Mouse (Mus musculus) hindbrain, embryonic 15.5 days (tissue): ENCODE results near the gene Sv2c. TPM values are rescaled to one million over a fixed set of nuclear protein-coding genes. Genes with fewer than 3 reads are reported as not detected.
A peak's percentile ranks its signal among the peaks of the same experiment; 100 is the strongest.

Experiments
- ATAC-seq: fragments of 200-750 bp; cut with Nextera tagmentation; 2 replicates; pipeline ENCODE4 v1.8.0; 2017; ENCODE audit warnings: low read depth, moderate number of reproducible peaks, moderate TSS enrichment; ENCODE audit not compliant: low FRiP score
- H3K27ac ChIP-seq: fragments of 300-500 bp; sonication (generic); replicated peaks from 2 replicates; pipeline ENCODE4 v1.5.1; 2015; ENCODE audit warnings: mild to moderate bottlenecking, inconsistent platforms
- H3K27me3 ChIP-seq: fragments of 300-500 bp; sonication (generic); 2 replicates; pipeline ENCODE4 v1.6.1; 2015; ENCODE audit warnings: control low read depth, inconsistent platforms
- H3K36me3 ChIP-seq: fragments of 300-500 bp; sonication (generic); 2 replicates; pipeline ENCODE4 v1.6.1; 2015; ENCODE audit warnings: control low read depth, inconsistent platforms
- H3K4me1 ChIP-seq: fragments of 300-500 bp; sonication (generic); replicated peaks from 2 replicates; pipeline ENCODE4 v1.6.1; 2015; ENCODE audit warnings: control low read depth, inconsistent platforms
- H3K4me2 ChIP-seq: fragments of 300-500 bp; sonication (generic); 2 replicates; pipeline ENCODE4 v1.6.1; 2015; ENCODE audit warnings: moderate library complexity, mild to moderate bottlenecking, inconsistent platforms
- H3K4me3 ChIP-seq: fragments of 300-500 bp; sonication (generic); 2 replicates; pipeline ENCODE4 v1.5.1; 2015; ENCODE audit warnings: mild to moderate bottlenecking, inconsistent platforms
- H3K9ac ChIP-seq: fragments of 300-500 bp; sonication (generic); 2 replicates; pipeline ENCODE4 v1.6.1; 2015; ENCODE audit warnings: inconsistent platforms
- H3K9me3 ChIP-seq: fragments of 300-500 bp; sonication (generic); 2 replicates; pipeline ENCODE4 v1.6.1; 2016; ENCODE audit warnings: control low read depth, inconsistent platforms
- WGBS: fragments of 180-500 bp; shearing (Covaris S2); methylation state at CpG from one replicate; pipeline ENCODE4 v1.1.7; 2015; 5-methylcytosine and 5-hydroxymethylcytosine counted together
- polyA plus RNA-seq: library from polyadenylated mRNA; unstranded; fragments of >200 nt; fragmentation: Nextera tagmentation; extraction: Ambion mirVana; gene quantifications from 2 replicates; pipeline ENCODE4 v1.2.1, GENCODE M21; 2015

The Sv2c gene
- 30.2 and 31.6 TPM in 2 replicates for polyA plus RNA-seq

DNA sequence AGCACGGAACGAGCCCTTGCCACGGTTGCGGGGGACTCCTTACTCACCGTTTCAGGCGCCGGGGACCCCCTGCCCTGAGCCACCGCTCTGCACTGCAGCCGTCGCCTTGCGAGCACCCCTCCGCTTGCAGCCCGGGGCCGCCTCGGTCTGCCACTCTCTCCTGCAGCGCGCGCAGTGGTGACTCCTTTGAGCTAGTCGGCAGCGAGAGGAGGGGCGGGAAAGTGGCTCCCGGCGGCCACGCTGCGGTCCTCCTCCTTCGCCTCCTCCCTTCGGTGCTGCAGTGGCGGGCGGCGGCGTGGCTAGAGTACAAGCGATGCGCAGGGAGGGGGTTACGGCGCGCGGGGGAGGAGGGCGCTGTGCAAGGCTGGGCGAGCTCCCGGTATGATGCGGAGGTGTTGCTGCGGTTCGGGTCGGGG, at the start of gene Sv2c:
Sv2c (minus strand) TSS at position 177 of the 416 bp plus-strand sequence.
- Histone ChIP-seq H3K9ac (peak within 1 kb of the TSS; percentile 59), H3K9me3 (no peaks in the 10 kb centered on the region), H3K27me3 (no peaks in the 10 kb centered on the region)

DNA sequence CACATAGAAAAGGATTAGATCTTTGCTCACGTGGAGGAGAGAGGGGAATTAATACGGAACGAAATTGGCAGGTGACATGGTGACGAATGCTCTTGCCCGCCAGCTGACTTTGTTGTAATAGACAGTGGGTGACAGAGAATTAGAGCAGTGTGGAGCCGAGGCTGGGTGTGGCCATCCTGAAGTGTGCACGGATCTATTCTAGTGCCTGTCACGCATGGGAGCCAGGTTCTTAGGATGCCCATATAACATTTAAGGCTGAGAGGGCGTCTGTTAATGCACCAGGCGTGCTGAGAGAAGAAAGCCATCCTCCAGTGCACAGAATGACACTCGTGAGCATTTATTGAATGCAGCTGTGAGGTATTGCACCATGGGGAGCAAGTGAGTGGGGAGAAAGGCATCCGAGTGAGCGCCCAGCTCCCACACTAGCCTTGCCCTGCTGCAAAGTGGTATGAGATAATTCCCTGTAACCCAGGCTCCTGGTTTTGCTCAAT, 48.3 kb upstream of the Sv2c start:
- Histone ChIP-seq H3K27ac (peak overlapping the region; percentile 45), H3K27me3 (no peaks in the 10 kb centered on the region), H3K36me3 (no peaks in the 10 kb centered on the region), H3K4me2 (peak overlapping the region; percentile 40), H3K4me3 (no peak overlapping the region), H3K9ac (no peak overlapping the region), H3K9me3 (no peaks in the 10 kb centered on the region), H3K4me1 (peaks cover 8% of the 10 kb centered on the region)
- ATAC-seq, result peak; percentile 58; the same call in 1 of the 2 replicates
- 52% methylated on average over 13 of the region's 13 CpGs for WGBS

More for the DNA sequence above, at the start of gene Sv2c:
- Histone ChIP-seq H3K4me3 (peak within 1 kb of the TSS; percentile 63), H3K4me1 (peaks cover 21% of the 10 kb centered on the region), H3K4me2 (peak within 1 kb of the TSS; percentile 75), H3K36me3 (no peaks in the 10 kb centered on the region), H3K27ac (peak within 1 kb of the TSS; percentile 89)
- WGBS, result 1% methylated on average over 37 of the region's 44 CpGs
- ATAC-seq, result peak; percentile 77

DNA sequence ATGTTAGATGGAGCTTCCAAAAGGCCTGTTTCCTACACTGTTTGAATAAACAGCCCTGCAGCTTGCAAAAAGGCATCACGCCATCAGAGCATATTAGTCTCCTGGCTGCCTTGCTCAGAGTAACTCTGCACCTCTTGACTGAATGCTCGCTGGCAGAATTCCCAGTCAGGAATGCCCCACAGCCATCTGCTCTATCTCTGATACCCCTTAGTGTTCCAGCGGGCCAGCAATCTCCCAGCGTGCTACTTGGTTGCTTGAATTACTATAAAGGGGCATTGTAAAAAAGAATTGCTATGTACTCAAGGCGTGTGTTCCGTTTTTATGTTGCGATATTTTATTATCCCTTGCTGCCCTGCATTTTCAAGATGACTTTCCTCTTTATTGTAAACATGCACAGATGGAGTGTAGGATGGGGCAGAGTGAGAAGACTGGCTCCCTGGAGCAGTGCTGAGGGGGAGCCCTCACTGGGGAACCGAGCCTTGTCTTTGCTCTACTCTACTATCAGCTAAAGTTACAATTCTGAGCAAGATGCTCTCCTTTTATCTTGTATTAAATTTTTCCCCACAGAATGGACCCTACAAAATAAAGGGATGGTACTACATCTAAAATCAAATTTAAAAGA, 43.3 kb upstream of the Sv2c start:
- Histone ChIP-seq H3K9ac (no peak overlapping the region), H3K36me3 (no peaks in the 10 kb centered on the region), H3K27ac (peak overlapping the region; percentile 73), H3K9me3 (no peaks in the 10 kb centered on the region), H3K27me3 (no peaks in the 10 kb centered on the region), H3K4me3 (no peak overlapping the region), H3K4me1 (peaks cover 12% of the 10 kb centered on the region), H3K4me2 (peak overlapping the region; percentile 29)
- peak; percentile 90 for ATAC-seq
- WGBS, result 42% methylated on average over 8 of the region's 8 CpGs

DNA sequence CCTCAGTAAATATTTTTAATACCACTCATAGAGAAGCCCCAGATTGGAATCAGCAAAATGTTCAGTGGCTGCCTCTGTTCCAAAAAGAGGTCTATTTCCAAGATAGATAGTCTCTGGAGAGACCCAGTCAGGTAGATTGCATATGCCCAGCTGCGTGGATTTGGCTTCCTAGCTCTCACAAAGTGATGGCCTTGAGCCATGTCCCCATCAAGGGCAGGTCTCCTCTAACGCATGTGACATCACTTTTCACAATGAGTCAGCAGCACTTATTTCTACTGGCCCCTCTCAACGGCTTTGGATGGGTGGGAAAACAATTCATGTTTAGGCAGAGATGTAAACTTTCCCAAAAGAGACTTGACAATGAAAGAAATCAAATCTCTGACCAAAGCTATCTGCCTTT, 41.3 kb upstream of the Sv2c start:
- Histone ChIP-seq H3K27ac (no peak overlapping the region), H3K4me2 (no peak overlapping the region), H3K9me3 (no peaks in the 10 kb centered on the region), H3K4me3 (no peak overlapping the region), H3K27me3 (no peaks in the 10 kb centered on the region), H3K4me1 (peaks cover 20% of the 10 kb centered on the region), H3K9ac (no peak overlapping the region), H3K36me3 (no peaks in the 10 kb centered on the region)
- ATAC-seq, result no peak
- 69% methylated on average over 3 of the region's 3 CpGs for WGBS

DNA sequence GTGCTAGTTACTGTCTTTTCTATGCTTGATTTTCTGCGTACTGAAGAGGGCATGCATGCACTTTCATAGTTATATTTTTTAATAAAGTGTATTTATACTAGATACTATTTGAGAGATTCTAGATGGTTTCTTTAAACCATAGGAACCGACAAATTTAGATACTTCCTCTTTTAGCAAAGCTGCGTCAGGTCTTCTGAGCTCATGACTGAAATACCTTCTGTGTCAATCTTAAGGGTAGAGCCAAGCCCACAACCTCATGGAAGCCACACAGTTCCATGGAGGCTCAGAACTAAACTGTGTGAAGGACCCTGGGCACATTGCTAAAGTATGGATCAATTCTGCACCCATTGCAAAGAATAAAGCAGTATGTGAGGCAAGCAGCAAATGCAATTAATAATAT, 39.9 kb upstream of the Sv2c start:
- H3K4me1 ChIP-seq, result peaks cover 23% of the 10 kb centered on the region
- no peaks in the 10 kb centered on the region for H3K9me3 ChIP-seq
- no peak overlapping the region for H3K4me2 ChIP-seq
- WGBS, result 92% methylated on average over 3 of the region's 3 CpGs
- no peak for ATAC-seq
- H3K36me3 ChIP-seq, result no peaks in the 10 kb centered on the region
- H3K27me3 ChIP-seq, result no peaks in the 10 kb centered on the region
- H3K4me3 ChIP-seq, result no peak overlapping the region
- H3K9ac ChIP-seq, result no peak overlapping the region
- H3K27ac ChIP-seq, result no peak overlapping the region

DNA sequence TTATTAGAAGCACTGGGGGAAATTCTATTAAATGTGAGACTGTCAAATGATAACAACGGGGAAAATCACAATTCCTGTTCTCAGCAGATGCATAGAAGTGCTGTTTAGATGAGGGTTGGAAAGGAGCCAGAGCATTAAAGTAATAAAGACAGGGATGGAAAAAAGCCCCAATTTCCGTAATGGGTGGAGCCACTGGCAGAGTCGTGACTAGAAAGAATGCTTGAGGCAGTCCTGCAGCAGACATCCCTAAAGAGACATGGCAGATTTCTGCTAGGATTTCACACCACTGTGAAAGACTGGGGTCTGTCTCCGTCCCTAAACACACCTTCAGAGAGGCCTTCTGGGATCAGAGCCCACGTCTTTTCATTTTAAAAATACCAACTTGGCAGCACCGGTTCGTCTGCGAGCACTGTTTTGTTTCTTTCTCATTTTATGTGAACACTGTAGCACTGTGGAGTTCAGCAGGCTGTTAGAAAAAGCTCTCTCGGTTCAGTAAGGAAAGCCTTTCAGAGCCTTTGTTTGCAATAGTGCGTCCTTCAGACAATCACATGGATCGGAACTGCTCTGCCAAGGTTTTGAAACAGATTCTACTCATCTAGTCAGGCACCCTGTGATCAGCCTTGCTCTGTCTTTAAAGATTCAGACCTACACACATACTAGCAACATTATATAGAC, 36.8 kb upstream of the Sv2c start:
- 39% methylated on average over 11 of the region's 11 CpGs for WGBS
- H3K27ac ChIP-seq, result peak overlapping the region; percentile 79
- ATAC-seq, result peak; percentile 65

DNA sequence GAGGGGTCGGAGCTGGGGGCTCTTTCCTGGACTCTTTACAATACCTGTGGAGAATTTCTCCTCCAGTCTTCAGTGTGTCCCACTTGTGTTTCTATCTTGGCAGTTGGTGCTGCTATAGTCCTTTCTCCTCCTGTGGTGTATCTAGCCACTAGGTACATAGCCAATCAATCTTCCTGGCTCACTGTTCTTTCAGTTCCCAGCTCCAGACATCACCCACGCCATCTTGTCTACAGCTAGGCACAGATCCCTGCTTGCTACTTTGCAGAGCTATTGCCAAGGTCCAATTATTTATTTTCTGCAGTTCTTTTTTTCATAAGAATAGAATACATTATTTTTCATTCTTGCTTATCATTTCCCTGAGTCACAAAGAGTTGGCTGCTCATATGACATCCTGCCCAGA, 34.2 kb upstream of the Sv2c start:
- Histone ChIP-seq H3K4me2 (no peak overlapping the region), H3K9ac (no peak overlapping the region), H3K27me3 (no peaks in the 10 kb centered on the region), H3K4me1 (peaks cover 14% of the 10 kb centered on the region), H3K36me3 (no peaks in the 10 kb centered on the region), H3K4me3 (no peak overlapping the region), H3K9me3 (no peaks in the 10 kb centered on the region), H3K27ac (no peak overlapping the region)
- 79% methylated on average over 2 of the region's 2 CpGs for WGBS
- no peak for ATAC-seq

More for the DNA sequence above, 36.8 kb upstream of the Sv2c start:
- Histone ChIP-seq H3K4me1 (peaks cover 14% of the 10 kb centered on the region), H3K4me3 (no peak overlapping the region), H3K9ac (0 out of 2 replicates have a peak overlapping the region, but pooled peaks have one; percentile 29), H3K9me3 (no peaks in the 10 kb centered on the region), H3K27me3 (no peaks in the 10 kb centered on the region), H3K4me2 (peak overlapping the region; percentile 34; the same call in 1 of the 2 replicates), H3K36me3 (no peaks in the 10 kb centered on the region)

DNA sequence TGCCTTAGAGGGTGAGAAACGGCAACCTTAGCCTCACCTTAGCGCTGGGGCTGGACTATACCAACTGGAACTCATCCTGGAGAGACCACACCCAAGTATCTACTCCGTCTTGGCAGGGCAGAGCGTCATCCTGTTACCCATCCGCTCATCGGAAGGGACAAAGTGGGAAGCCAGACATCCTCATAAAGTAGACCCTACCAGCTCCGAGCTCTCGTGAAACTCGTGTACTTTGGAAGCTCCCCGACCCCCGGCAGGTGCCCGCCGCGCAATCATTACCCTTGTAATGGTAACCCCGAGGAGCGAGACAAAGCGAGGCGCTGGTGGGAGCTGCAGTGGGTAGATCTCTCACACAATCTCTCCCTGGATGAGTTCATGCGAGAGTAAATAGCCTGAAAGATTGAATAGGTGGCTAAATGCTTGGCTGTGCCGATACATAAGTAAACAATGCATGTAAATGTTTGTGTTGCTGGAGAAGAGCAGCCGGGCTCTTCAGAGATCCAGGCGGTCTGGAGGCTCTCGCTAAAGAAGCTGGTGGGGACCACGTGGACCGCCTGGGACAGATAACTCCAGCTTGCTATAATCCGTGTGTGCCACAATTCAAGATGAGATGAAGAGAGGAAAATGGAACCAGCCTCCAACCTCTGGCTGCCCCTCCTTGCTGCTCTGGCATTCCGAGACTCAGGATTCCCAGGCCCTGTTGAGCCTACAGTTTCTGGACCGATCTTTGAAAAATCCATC, 1.2 kb upstream of the Sv2c start:
- Histone ChIP-seq H3K4me1 (peaks cover 21% of the 10 kb centered on the region), H3K4me2 (peak overlapping the region; percentile 75), H3K36me3 (no peaks in the 10 kb centered on the region), H3K9me3 (no peaks in the 10 kb centered on the region), H3K27me3 (no peaks in the 10 kb centered on the region), H3K27ac (peak overlapping the region; percentile 89), H3K4me3 (peak overlapping the region; percentile 63), H3K9ac (peak overlapping the region; percentile 59)
- peak; percentile 32; the same call in 1 of the 2 replicates for ATAC-seq
- WGBS, result 2% methylated on average over 28 of the region's 28 CpGs

DNA sequence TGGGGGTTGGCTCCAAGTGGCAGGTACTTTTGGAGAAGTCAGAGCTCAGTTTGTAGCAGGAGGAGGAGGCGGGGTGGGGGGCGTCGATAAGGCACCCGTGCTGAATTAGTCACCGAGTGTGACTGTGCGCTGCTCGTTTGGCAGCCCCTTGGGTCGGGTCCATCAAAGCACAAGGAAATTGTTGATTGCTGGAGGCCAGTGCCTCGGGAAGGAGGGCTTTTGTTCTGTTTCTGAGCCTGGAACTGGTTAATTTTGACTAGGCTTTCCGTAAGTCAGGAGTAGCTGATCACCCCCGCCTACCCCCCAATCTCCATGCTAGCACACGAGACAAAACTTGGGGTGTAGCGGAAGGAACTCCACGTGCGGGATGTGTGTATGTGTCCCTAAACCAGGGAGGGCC, 456 bp upstream of the Sv2c start:
- 0% methylated on average over 15 of the region's 15 CpGs for WGBS
- peaks cover 21% of the 10 kb centered on the region for H3K4me1 ChIP-seq
- no peaks in the 10 kb centered on the region for H3K36me3 ChIP-seq
- no peaks in the 10 kb centered on the region for H3K27me3 ChIP-seq
- peak overlapping the region; percentile 75 for H3K4me2 ChIP-seq
- H3K9ac ChIP-seq, result peak overlapping the region; percentile 59
- H3K27ac ChIP-seq, result peak overlapping the region; percentile 89
- H3K4me3 ChIP-seq, result peak overlapping the region; percentile 63
- no peaks in the 10 kb centered on the region for H3K9me3 ChIP-seq
- ATAC-seq, result peak; percentile 16

DNA sequence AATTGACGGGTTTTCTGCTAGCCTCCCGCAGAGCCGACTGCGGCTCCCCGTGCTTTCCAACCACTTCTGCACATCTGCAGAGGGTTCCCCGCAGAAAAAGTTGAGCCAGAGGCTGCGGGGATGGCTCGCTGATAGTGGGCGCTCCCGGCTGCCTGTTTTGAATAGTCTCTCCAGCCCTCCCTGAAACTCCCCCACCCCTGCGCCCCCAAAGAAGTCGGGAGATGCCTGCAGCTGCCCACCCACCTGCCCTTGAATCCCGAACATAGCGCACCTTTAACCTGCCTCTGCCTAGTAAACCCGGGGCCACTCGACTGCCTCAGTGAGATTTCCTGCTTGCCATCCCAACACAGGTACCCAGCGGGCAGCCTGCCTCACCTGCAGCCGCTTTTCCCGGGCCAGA, 466 bp downstream of the Sv2c start:
- peak overlapping the region; percentile 89 for H3K27ac ChIP-seq
- H3K4me3 ChIP-seq, result peak overlapping the region; percentile 63
- H3K4me2 ChIP-seq, result peak overlapping the region; percentile 75
- no peak for ATAC-seq
- peaks cover 21% of the 10 kb centered on the region for H3K4me1 ChIP-seq
- no peaks in the 10 kb centered on the region for H3K9me3 ChIP-seq
- 1% methylated on average over 19 of the region's 19 CpGs for WGBS
- H3K36me3 ChIP-seq, result no peaks in the 10 kb centered on the region
- H3K27me3 ChIP-seq, result no peaks in the 10 kb centered on the region
- H3K9ac ChIP-seq, result peak overlapping the region; percentile 59

DNA sequence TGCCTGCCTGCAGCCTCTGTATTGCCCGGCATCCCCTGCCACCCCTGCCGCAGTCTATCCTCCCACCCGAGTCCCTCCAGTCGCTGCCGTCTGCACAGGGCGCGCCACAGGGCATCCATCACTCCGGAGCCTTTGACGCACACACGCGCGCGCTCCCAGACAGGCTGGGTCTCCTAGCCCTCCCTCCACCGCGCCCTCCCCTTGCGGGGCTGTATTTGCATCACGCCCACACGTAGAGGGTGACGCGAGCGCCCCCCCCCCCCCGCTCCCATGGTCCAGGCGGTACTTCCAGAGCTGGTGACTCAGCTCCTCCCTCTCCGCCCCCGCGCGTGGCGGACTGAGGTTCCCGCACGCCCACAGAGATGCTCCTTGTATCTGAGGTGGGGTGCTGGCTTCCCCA, 1.3 kb downstream of the Sv2c start:
- Histone ChIP-seq H3K36me3 (no peaks in the 10 kb centered on the region), H3K4me3 (peak overlapping the region; percentile 63), H3K27me3 (no peaks in the 10 kb centered on the region), H3K4me1 (peaks cover 21% of the 10 kb centered on the region), H3K4me2 (peak overlapping the region; percentile 75), H3K27ac (peak overlapping the region; percentile 89), H3K9me3 (no peaks in the 10 kb centered on the region), H3K9ac (peak overlapping the region; percentile 59)
- 1% methylated on average over 26 of the region's 30 CpGs for WGBS
- peak; percentile 89 for ATAC-seq

DNA sequence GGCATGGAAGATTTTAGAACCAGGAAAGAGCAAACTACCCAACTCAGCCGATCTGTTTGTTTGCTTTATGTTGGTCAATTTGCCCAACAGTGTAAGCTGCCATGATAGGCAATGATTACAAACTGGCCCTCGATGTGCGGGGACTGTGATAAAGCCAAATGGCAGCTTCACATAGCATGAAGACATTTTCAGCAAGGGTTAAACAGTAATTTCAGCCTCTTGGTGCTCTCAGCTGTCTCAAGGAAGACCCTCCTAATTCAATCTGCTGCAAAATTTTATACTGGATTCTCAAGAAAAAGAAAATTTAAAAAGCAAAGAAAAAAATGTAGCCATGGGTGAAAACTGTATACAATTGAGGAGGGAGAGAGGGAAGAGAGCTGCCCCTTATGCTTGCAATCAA, 3.3 kb downstream of the Sv2c start:
- peak overlapping the region; percentile 75 for H3K4me2 ChIP-seq
- peak overlapping the region; percentile 63 for H3K4me3 ChIP-seq
- 65% methylated on average over 3 of the region's 3 CpGs for WGBS
- H3K4me1 ChIP-seq, result peaks cover 22% of the 10 kb centered on the region
- no peak overlapping the region for H3K9ac ChIP-seq
- no peak for ATAC-seq
- no peaks in the 10 kb centered on the region for H3K9me3 ChIP-seq
- H3K36me3 ChIP-seq, result no peaks in the 10 kb centered on the region
- peak overlapping the region; percentile 89 for H3K27ac ChIP-seq
- no peaks in the 10 kb centered on the region for H3K27me3 ChIP-seq
